Mouse (Mus musculus): ENCODE measurements around the gene Tctn1.
"Not testable (repeated sequence)": the region's sequence is repeated elsewhere in the genome, so short reads cannot be mapped to it uniquely, and the experiment has no call there.

DNA sequence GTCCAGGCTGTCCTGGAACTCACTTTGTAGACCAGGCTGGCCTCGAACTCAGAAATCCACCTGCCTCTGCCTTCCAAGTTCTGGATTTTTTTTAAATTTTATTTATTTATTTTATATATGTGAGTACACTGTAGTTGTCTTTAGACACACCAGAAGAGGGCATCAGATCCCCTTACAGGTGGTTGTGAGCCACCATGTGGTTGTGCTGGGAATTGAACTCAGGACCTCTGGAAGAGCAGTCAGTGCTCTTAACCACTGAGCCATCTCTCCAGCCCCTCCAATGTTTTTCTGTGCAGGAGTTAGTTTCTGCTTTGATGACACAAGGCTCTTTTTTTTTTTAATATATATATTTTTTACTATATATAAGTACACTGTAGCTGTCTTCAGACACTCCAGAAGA is 51.4 kb downstream of the Tctn1 start:
- not testable (repeated sequence) for TF ChIP-seq CTCF, EP300 (IDR thresholded peaks at IDR 0.05; ENCODE audit: low read depth)
